Mouse (Mus musculus) heart, postnatal 4 days (tissue): ENCODE measurements around the gene Prss21. TPM values are rescaled to one million over a fixed set of nuclear protein-coding genes. Genes with fewer than 3 reads are reported as not detected.

Source experiments
- DNase-seq: peaks from one replicate; pipeline ENCODE4 v3.0.0; 2021
- total RNA-seq, 2 experiments: library from RNA; stranded (reverse); gene quantifications; 2 replicates each; pipeline ENCODE4 v1.2.3; 2021

Gene Prss21
- total RNA-seq = not detected

DNA sequence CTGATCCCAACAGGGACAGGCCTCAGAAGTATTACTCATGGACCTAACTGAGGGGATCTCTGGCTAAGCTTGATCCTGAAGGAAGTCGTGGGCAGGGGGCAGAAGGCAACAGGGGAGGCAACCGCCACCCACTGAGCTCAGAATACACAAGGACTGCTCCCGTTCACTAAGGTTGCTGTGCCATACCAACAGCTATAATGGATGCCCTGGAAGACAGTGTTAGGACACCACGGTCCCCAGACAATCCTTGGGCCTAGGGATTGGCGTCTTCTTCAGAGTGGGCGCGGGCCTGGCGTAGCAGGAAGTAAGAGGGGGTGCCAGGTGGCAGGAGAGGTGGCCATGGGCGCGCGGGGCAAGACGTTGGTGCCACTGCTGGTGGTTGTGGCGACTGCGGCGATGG lies at the start of gene Prss21:
TSS of gene Prss21 (plus strand) at position 301 of the 400 bp plus-strand sequence.
- DNase-seq = no peak

DNA sequence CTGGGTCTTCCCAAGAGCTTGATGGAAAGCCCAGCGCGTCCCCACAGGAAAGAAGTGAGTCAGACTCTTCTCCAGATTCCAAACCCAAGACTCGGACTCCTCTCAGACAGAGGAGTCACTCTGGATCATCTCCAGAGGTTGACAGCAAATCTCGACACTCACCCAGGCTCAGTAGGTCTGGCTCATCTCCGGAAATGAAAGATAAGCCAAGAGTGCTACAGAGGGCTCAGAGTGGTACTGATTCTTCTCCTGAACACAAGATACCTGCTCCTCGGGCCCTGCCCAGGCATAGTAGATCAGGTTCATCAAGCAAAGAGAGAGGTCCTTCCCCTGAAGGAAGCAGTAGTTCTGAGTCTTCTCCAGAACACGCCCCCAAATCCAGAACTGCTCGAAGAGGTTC lies 49.3 kb upstream of the Prss21 start:
- no peak for DNase-seq

DNA sequence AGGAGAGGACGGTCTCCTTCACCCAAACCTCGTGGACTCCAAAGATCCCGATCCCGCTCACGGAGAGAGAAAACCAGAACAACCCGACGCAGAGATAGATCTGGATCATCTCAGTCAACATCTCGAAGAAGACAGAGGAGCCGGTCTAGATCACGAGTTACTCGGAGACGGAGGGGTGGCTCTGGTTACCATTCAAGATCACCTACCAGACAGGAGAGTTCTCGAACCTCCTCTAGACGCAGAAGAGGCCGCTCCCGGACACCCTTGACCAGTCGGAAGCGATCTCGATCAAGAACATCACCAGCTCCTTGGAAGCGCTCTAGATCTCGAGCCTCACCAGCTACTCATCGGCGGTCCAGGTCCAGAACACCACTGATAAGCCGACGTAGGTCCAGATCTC lies 48.6 kb upstream of the Prss21 start:
- DNase-seq = no peak

- no peak for DNase-seq
Observed at GRCm38 (mm10) chr17:23820731-23821130, 47.1 kb upstream of the Prss21 start.

- DNase-seq = no peak
Observed at GRCm38 (mm10) chr17:23822094-23822493, 45.8 kb upstream of the Prss21 start.

- no peak for DNase-seq
Observed at GRCm38 (mm10) chr17:23823018-23823417, 44.8 kb upstream of the Prss21 start.

- no peak for DNase-seq
Observed at GRCm38 (mm10) chr17:23823614-23824013, 44.2 kb upstream of the Prss21 start.

DNA sequence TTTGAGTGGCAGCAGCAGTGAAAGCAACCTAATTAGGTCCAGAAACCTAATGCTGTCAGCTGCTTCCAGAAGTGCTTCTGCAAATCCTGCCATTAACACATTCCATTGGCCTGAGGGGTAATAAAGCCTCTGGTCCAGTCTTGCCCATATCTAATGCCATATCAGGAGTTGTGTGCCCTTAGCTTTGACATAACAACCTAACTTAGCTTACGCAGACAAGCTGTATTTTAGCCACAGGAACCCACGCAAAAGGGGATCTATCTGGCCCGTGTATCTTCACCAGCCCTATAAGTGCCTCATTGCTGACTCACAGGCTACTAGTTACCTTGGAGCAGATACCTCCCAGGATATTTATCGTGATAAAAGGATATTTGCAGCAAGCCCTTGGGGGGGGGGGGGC lies 42.3 kb upstream of the Prss21 start:
- DNase-seq = no peak

- peak; percentile 60 for DNase-seq
Observed at GRCm38 (mm10) chr17:23828271-23829001, 39.4 kb upstream of the Prss21 start.

DNA sequence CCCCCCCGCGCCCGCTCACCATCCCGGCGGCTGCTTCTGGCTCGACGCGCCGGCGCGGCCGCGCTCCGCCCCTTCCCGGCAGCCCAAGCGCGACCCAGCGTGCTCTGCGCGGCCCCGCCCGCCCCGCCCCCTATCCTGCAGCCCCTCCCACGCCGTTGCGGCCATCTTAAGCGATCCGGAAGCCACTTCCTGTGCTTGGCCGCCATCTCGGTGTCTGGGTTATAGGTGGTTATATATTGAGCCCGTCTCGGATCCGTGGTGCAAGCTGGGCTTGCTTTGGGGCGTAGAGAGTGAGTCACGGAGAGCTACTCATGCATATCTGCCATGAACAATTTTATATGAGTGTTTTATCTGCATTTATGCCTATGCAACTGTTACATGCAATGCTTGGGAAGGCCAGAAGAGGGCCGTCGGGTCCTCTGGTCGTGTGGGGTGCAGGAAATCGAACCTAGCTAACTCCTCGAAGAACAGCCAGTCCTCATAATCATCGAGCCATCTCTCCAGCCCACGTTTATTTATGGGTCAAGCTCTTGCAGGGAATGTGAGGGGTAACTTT lies 38.7 kb upstream of the Prss21 start, which contains the start of gene Elob:
TSS of gene Elob (minus strand) at position 73 of the 556 bp plus-strand sequence.
- DNase-seq = peak; percentile 85

DNA sequence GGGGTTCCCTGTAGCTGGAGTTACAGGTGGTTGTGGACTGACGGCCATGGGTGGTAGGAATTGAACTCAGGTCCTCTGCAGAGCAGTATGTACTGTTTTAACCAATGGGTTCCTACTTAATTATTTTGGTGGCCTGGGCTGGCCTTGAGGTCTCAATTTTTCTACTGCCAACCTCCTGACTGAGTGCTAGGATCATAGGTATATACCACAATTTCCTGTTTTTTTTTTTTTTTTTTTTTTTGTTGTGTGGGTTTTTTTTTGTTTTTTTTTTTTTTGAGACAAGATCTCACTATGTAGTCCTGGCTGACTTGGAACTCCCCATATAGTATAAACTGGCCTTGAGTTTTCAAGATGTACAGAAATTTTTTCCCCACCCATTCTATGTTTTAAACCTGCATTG lies 36.7 kb upstream of the Prss21 start:
- no peak for DNase-seq

GRCm38 (mm10) chr17:23836006-23836575 lies 31.8 kb upstream of the Prss21 start, which contains the start of gene Prss33:
TSS of gene Prss33 (minus strand) at chr17:23836056.
- DNase-seq = no peak

DNA sequence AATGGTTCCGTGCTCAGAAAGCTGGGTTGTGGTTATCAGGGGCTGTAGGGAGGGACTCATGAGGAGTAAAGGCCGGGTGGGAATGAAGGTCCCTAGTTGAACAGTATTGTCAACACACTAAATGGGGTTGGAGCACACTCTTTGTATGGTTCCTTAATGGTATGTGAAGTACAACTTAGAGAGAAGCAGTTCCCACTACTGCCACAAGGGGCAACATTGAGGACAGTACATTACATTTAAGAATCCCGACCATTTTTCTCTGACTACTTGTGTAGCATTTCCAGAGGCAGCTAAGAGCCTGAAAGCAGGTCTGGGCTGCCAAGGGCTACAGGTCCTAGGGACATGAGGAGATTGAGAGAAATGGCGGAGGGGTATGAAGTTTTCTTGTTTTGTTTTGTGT lies 26.7 kb upstream of the Prss21 start:
- peak; percentile 71 for DNase-seq

GRCm38 (mm10) chr17:23843141-23843811 lies 24.6 kb upstream of the Prss21 start:
- DNase-seq = peak; percentile 20

DNA sequence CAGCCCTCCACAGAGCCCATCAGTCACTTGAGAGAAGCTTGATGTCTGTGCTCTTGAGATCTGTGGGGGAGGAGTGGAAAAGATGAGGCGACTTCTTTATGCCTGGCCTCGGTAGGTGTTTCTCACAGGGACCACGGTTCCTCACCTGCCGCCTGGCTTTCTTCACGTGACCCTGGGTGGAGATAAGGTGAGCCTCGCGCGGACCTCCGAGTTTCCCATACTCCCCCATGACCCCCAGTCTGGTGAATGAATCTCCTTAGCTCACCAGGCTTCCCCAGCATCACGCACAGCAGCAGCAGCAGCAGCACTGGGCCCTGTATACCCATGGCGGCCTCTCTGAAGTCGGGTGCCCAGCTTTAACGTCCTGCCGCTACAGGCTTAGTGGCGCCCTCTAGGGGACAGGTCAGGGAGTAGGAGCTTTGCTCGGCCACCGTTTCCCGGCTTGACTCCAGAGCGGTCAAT lies 24.0 kb upstream of the Prss21 start, which contains the start of the genes Prss32 and Prss41:
TSS of gene Prss32 (plus strand) at position 44 of the 462 bp plus-strand sequence.
TSS of gene Prss41 (minus strand) at position 361 of the 462 bp plus-strand sequence.
- peak; percentile 55 for DNase-seq

DNA sequence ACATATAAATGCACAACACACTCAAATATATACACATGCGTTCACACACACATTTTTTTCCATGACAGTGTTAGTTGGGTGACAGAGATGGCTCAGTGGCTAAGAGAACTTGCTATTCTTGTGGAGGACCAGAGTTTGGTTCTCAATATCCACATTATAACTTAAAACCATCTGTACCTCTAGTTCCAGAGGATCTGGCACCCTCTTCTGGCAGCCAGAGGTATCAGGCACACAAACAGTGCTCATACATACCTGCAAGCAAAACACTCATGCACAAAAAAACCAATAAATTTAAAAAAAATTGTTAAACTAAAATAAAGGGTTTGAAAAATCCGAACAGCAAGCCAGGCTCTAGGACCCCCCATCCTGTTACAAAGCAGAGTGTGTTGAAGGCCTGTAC lies 17.8 kb upstream of the Prss21 start:
- DNase-seq = no peak

GRCm38 (mm10) chr17:23850853-23851749 lies 16.8 kb upstream of the Prss21 start:
- peak; percentile 81 for DNase-seq

- DNase-seq = peak; percentile 67
Observed at GRCm38 (mm10) chr17:23853292-23853691, 14.6 kb upstream of the Prss21 start.

GRCm38 (mm10) chr17:23854229-23854765 lies 13.6 kb upstream of the Prss21 start:
- no peak for DNase-seq

GRCm38 (mm10) chr17:23857193-23857592 lies 10.7 kb upstream of the Prss21 start:
- no peak for DNase-seq

GRCm38 (mm10) chr17:23857913-23858312 lies 9.9 kb upstream of the Prss21 start:
- DNase-seq = no peak

DNA sequence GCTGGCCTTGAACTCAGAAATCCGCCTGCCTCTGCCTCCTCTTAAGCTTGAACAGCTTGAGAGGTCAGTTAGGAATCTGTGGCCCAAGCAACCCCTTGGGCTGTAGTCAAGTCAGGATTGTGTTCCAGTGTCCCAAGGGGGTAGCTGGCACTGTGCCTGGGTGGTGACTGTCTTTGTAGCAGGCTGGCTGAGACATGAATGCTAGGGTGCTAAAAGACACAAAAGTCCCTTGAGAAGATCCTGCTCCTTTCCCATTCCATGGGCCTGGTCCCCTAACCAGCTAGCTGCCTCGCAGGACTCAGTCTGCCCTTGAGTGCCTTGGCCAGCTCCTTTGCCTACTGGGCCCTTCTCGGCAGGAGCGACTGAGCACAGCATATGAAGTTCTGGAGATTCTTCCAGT lies 4.9 kb upstream of the Prss21 start:
- DNase-seq = no peak
